Mouse (Mus musculus) thymus, adult 2 months (tissue): Measurements from ENCODE around the gene Gtf2ird1. TPM values are rescaled to one million over a fixed set of nuclear protein-coding genes. Genes with fewer than 3 reads are reported as not detected.

Source experiments
- DNase-seq: peaks from one replicate; pipeline ENCODE4 v3.0.0; 2021
- H3K27ac ChIP-seq: fragments of 200-500 bp; 2 replicates; pipeline ENCODE4 v1.5.1; 2012; ENCODE audit warnings: low read length, control low read depth; ENCODE audit not compliant: control insufficient read depth, insufficient read depth
- H3K27me3 ChIP-seq: fragments of 200-500 bp; 2 replicates; pipeline ENCODE4 v1.6.1; 2012; ENCODE audit warnings: mild to moderate bottlenecking, low read length, moderate library complexity, mixed read lengths; ENCODE audit not compliant: control insufficient read depth, insufficient read depth
- H3K36me3 ChIP-seq: fragments of 200-500 bp; 2 replicates; pipeline ENCODE4 v1.6.1; 2012; ENCODE audit warnings: mild to moderate bottlenecking, low read length, moderate library complexity; ENCODE audit not compliant: control insufficient read depth, insufficient read depth
- H3K4me1 ChIP-seq: fragments of 200-500 bp; replicated peaks from 2 replicates; pipeline ENCODE4 v1.6.1; 2012; ENCODE audit warnings: low read length; ENCODE audit not compliant: control insufficient read depth, insufficient read depth
- H3K4me3 ChIP-seq: fragments of 200-500 bp; 2 replicates; pipeline ENCODE4 v1.5.1; 2012; ENCODE audit warnings: mild to moderate bottlenecking, low read length, control low read depth, moderate library complexity; ENCODE audit not compliant: control insufficient read depth, insufficient read depth
- CTCF ChIP-seq: fragments of 200-500 bp; IDR thresholded peaks from 2 replicates; pipeline ENCODE4 v1.5.1; 2012; ENCODE audit warnings: mild to moderate bottlenecking, control low read depth, low read length, moderate library complexity, borderline replicate concordance; ENCODE audit not compliant: control insufficient read depth, poor library complexity, insufficient read depth; ENCODE audit errors: extremely low read depth
- POLR2A ChIP-seq: fragments of 200-500 bp; IDR thresholded peaks from 2 replicates; pipeline ENCODE4 v1.6.1; 2012; ENCODE audit warnings: mild to moderate bottlenecking, low read length, control low read depth, moderate library complexity; ENCODE audit not compliant: control insufficient read depth, poor library complexity, insufficient read depth; ENCODE audit errors: extremely low read depth
- WGBS: fragments of 180-500 bp; shearing (Covaris S2); methylation state at CpG from one replicate; pipeline ENCODE4 v1.1.7; 2018; 5-methylcytosine and 5-hydroxymethylcytosine counted together
- polyA plus RNA-seq: library from polyadenylated mRNA; depleted of rRNA; stranded (reverse); fragments of >200 nt; gene quantifications from 2 replicates; pipeline ENCODE4 v1.2.3, GENCODE M21; 2012; rRNA removed

Gtf2ird1 gene
- polyA plus RNA-seq, 1 experiment: 75.6 TPM

DNA sequence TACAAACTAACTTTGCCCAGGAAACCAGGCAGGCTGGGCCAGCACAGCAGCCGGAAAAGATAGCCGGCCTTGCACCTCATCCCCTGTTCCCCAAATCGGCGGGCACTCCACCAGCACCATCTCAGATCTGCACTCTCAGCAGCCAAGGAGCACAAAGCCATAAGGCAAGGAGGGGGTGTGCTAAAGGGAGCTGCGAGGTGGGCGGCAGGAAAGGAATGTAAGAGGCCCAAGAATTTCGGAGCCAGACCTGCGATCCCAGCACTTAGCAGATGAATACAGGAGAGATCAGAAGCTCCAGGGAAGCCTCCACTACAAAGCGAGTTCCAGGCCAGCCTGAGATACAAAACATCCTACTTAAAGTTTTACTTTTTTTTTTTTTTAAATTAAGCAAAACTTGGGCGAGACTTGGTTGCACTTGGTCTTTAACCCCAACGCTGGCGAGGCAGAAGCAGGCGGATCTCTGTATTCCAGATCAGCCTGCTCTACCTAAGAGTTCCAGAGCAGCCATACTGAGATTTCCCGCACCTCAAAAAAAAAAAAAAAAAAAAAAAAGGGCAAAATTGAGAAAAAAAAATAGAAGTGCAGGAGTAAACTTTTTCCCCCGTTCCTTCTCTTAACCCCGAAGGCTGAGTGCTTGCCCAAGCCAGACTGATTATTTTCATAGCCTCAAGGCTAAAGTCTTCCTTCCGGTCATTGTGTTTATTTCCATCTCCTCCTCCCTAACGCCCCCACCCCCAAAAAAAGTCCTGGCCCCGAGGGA lies 143.6 kb downstream of the Gtf2ird1 start:
- peak; percentile 18 for DNase-seq
- peak overlapping the region; percentile 54; the same call in 1 of the 2 replicates for H3K27ac ChIP-seq
- TF ChIP-seq CTCF: no peak
- no peak; the same call in 1 of the 2 replicates for TF ChIP-seq POLR2A
- H3K4me1 ChIP-seq: peaks cover 20% of the 10 kb centered on the region
- peak overlapping the region; percentile 79 for H3K4me3 ChIP-seq
- 11% methylated on average over 19 of the region's 19 CpGs for WGBS
- no peaks in the 10 kb centered on the region for H3K27me3 ChIP-seq
- H3K36me3 ChIP-seq: 0 out of 2 replicates have a peak, but pooled peaks cover 3% of the 10 kb centered on the region

DNA sequence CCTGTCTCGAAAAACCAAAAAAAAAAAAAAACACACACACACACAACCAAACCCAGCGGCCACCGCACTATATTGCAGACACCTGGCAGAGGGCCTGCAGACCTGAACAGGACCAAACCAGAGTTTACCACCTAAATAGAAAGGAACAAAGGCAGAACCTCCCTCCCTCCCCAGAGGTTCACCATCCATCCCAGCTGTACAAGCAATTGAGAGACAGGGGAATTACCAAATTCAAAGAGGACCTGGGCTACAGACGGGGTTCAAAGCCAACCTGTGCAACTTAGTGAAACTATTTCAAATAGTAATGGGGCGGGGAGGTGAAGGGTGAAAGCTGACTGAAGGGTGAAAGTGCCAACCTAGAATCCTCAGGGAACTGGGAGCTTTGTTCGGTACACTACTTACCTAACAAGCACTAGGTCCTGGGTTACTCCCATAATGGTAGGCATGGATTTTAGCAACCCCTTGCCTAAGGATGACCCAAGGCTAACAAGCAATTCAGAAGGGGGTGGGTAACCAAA lies 144.6 kb downstream of the Gtf2ird1 start:
- H3K27ac ChIP-seq: no peak overlapping the region; the same call in 1 of the 2 replicates
- peaks cover 23% of the 10 kb centered on the region for H3K4me1 ChIP-seq
- TF ChIP-seq CTCF (no peak), POLR2A (no peak)

DNA sequence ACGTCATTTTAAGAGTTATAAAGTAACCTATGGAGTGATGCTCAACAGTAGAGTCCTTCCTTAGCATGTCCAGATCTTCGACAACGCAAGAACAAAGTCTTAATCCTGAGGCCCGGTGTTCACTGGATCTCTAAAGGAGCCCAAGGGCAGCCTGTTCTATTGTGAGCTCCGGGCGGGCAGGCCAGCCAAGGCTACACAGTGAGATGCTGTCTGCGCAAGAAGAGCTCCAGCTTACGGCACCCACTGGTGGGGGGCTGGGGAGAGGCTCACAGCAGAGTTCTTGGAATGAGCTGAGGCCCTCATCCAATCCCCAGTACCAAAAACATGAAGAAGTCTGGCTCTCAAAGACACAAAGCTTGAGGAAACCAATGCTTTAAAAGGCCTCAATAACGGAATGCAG lies 146.3 kb downstream of the Gtf2ird1 start:
- Histone ChIP-seq H3K27me3 (no peaks in the 10 kb centered on the region), H3K4me3 (no peak overlapping the region), H3K27ac (no peak overlapping the region), H3K4me1 (peaks cover 19% of the 10 kb centered on the region), H3K36me3 (0 out of 2 replicates have a peak, but pooled peaks cover 3% of the 10 kb centered on the region)
- TF ChIP-seq CTCF (no peak), POLR2A (no peak)
- no peak for DNase-seq
- WGBS: 97% methylated on average over 9 of the region's 9 CpGs

More for the DNA sequence above, 144.6 kb downstream of the Gtf2ird1 start:
- Histone ChIP-seq H3K27me3 (no peaks in the 10 kb centered on the region), H3K4me3 (no peak overlapping the region), H3K36me3 (0 out of 2 replicates have a peak, but pooled peaks cover 3% of the 10 kb centered on the region)
- DNase-seq: no peak
- WGBS: 73% methylated on average over 6 of the region's 6 CpGs

DNA sequence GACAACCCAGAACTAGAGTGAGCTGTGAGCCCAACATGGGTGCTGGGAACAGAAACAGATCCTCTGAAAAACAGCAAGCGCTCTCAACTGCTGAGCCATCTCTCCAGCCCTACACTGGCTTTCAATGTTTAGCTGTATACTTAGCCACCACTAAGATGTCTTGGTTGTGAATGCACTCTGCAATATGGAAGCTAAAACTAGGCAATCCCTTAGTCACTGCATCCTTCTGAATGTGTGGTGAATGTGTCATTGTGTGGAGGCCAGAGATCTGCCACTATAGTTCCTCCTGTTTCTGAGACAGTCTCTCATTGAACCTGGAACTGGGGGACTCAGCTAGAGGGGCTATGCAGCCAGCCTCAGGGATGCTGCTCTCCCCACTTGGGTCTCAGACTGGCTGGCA lies 147.2 kb downstream of the Gtf2ird1 start:
- peaks cover 9% of the 10 kb centered on the region for H3K36me3 ChIP-seq
- 95% methylated on average over 1 of the region's 1 CpGs for WGBS
- TF ChIP-seq POLR2A (no peak), CTCF (no peak)
- no peak overlapping the region for H3K27ac ChIP-seq
- no peaks in the 10 kb centered on the region for H3K27me3 ChIP-seq
- H3K4me3 ChIP-seq: no peak overlapping the region
- DNase-seq: no peak
- H3K4me1 ChIP-seq: peaks cover 17% of the 10 kb centered on the region

Other genes starting within 250 kb of the Gtf2ird1 start
- 28.6 and 35.9 TPM in 2 replicates for gene Ncf1, start 227.1 kb downstream of the Gtf2ird1 start, polyA plus RNA-seq
- 131 and 136 TPM in 2 replicates for gene Gtf2i, start 142.0 kb downstream of the Gtf2ird1 start, polyA plus RNA-seq
- 23.4 and 26.0 TPM in 2 replicates for gene Clip2, start 95.7 kb upstream of the Gtf2ird1 start, polyA plus RNA-seq
- gene Syna, start 103.5 kb upstream of the Gtf2ird1 start, polyA plus RNA-seq: 0.09 and 0.15 TPM in 2 replicates
- 133 and 145 TPM in 2 replicates for gene Rfc2, start 124.7 kb upstream of the Gtf2ird1 start, polyA plus RNA-seq
- gene Lat2, start 158.3 kb upstream of the Gtf2ird1 start, polyA plus RNA-seq: 7.8 and 7.9 TPM in 2 replicates
- gene Eif4h, start 182.8 kb upstream of the Gtf2ird1 start, polyA plus RNA-seq: 322 and 363 TPM in 2 replicates
- gene Limk1, start 231.9 kb upstream of the Gtf2ird1 start, polyA plus RNA-seq: 31.8 TPM in 2 replicates